Mouse (Mus musculus) ES-Bruce4 (cell line): ENCODE data around the gene Srek1. TPM values are rescaled to one million over a fixed set of nuclear protein-coding genes. Genes with fewer than 3 reads are reported as not detected.
A peak's percentile ranks its signal among the peaks of the same experiment; 100 is the strongest.

Experiments used
- H3K27ac ChIP-seq: 2 replicates; pipeline ENCODE4 v1.5.1; 2012; ENCODE audit warnings: low read length, inconsistent platforms; ENCODE audit not compliant: insufficient read depth
- H3K27me3 ChIP-seq: 2 replicates; pipeline ENCODE4 v1.6.1; 2012; ENCODE audit warnings: mild to moderate bottlenecking, low read length, inconsistent platforms; ENCODE audit not compliant: control insufficient read depth, poor library complexity, insufficient read depth, severe bottlenecking
- H3K36me3 ChIP-seq: 2 replicates; pipeline ENCODE4 v1.6.1; 2012; ENCODE audit warnings: inconsistent platforms, mild to moderate bottlenecking, low read length, moderate library complexity; ENCODE audit not compliant: control insufficient read depth, poor library complexity, insufficient read depth, severe bottlenecking
- H3K4me1 ChIP-seq: one replicate; pipeline ENCODE4 v1.8.1; 2011; ENCODE audit warnings: low read length; ENCODE audit not compliant: control insufficient read depth, insufficient read depth
- H3K4me3 ChIP-seq: 2 replicates; pipeline ENCODE4 v1.5.1; 2011; ENCODE audit warnings: low read depth, mild to moderate bottlenecking, low read length
- H3K9ac ChIP-seq: 2 replicates; pipeline ENCODE4 v1.6.1; 2012; ENCODE audit warnings: low read depth, mild to moderate bottlenecking, inconsistent platforms; ENCODE audit not compliant: poor library complexity, severe bottlenecking
- H3K9me3 ChIP-seq: replicated peaks from 2 replicates; pipeline ENCODE4 v1.6.1; 2012; ENCODE audit warnings: mild to moderate bottlenecking, low read length, inconsistent platforms; ENCODE audit not compliant: control insufficient read depth, poor library complexity, insufficient read depth, severe bottlenecking
- CTCF ChIP-seq: IDR thresholded peaks from one replicate; pipeline ENCODE4 v1.8.1; 2011; ENCODE audit warnings: low read depth, low read length
- EP300 ChIP-seq: IDR thresholded peaks from 2 replicates; pipeline ENCODE4 v1.6.1; 2011; ENCODE audit warnings: low read depth, low read length; ENCODE audit not compliant: insufficient read depth
- POLR2A ChIP-seq: IDR thresholded peaks from one replicate; pipeline ENCODE4 v1.8.1; 2011; ENCODE audit warnings: low read length; ENCODE audit not compliant: insufficient read depth
- polyA plus RNA-seq: library from polyadenylated mRNA; stranded (reverse); fragments of >200 nt; gene quantifications from 2 replicates; pipeline ENCODE4 v1.2.4, GENCODE M21; 2011; ENCODE audit warnings: low read depth; ENCODE audit not compliant: missing spikeins, insufficient read depth, insufficient read length

Srek1 gene
- polyA plus RNA-seq, 1 experiment = 122 TPM

DNA sequence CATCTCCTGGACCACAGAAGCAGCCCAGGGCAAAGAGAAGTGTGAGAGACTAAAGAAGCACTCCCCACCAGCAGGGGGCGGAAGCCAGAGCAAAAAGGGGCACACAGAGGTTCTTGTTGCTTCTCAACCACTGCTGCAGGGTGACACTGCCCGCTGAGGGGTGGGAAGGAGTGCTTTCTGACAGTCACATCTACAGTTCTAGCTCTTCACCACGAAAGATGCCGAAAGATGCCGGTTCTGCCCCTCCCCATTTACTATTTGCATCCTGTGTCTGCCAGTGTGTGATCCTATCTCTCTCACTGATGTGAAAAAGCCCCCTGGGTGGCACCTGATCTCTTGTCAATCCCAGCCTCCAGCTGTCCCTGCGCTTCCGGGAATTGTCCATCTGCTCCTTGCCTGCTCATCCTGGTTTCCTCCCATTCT lies 64.0 kb downstream of the Srek1 start:
- no peaks in the 10 kb centered on the region for H3K36me3 ChIP-seq
- H3K27me3 ChIP-seq = no peaks in the 10 kb centered on the region
- H3K27ac ChIP-seq = no peak overlapping the region
- H3K4me3 ChIP-seq = no peak overlapping the region
- H3K4me1 ChIP-seq = no peaks in the 10 kb centered on the region
- peaks cover 7% of the 10 kb centered on the region for H3K9me3 ChIP-seq
- no peak overlapping the region for H3K9ac ChIP-seq
- TF ChIP-seq CTCF = peak; percentile 44
- TF ChIP-seq POLR2A = no peak

DNA sequence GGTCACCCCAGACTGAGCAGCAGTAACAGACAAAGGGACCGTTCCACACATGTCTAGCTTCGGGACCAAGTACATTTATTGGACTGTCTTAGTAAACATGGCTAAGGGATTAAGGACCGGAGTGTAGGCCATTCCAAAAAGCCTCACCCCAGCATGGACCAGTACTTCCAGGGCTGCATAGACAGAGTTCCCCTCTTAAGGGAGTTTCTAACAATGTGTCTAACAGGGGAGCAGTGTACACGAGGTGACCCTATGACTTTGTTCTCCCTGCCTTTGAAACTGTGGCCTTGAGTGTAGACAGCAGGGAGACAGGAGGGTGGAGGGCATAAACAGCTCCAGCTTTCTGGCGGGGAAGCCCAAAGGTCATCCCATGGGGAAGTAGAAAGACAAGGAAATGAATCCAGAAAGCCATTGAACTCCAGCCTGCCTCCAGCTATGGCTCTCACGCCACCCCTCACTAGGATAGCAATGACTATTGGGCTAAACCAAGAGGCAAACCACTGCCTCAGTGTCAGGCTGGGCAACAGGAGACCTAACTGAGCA lies 68.9 kb downstream of the Srek1 start:
- Histone ChIP-seq H3K27ac (no peak overlapping the region), H3K4me3 (no peak overlapping the region), H3K9ac (no peak overlapping the region), H3K9me3 (no peaks in the 10 kb centered on the region; the same call in 1 of the 2 replicates), H3K27me3 (no peaks in the 10 kb centered on the region), H3K4me1 (no peaks in the 10 kb centered on the region), H3K36me3 (no peaks in the 10 kb centered on the region)
- no peak for TF ChIP-seq CTCF
- TF ChIP-seq POLR2A = no peak
- TF ChIP-seq EP300 = no peak

DNA sequence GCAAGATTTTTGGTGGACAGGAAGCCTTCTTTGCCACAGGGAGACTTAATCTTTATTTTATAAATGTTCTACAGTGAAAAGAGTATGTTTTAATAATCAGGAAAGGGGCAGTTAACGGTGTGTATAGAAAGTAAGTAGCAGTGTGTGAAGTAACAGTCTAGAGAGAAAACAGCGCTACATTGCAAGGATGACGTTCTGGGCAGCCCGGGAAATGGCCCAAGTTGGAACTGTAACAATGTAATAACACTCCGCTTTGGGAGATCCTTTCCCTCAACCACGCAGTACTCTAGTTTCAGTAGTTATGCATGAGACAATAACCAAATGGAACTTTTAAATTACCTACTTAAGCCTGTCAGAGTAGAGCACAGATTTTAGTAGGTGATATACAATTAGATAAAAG lies 70.6 kb downstream of the Srek1 start:
- Histone ChIP-seq H3K9me3 (no peaks in the 10 kb centered on the region), H3K27ac (no peak overlapping the region), H3K36me3 (no peaks in the 10 kb centered on the region), H3K4me3 (no peak overlapping the region), H3K27me3 (no peaks in the 10 kb centered on the region), H3K4me1 (no peaks in the 10 kb centered on the region), H3K9ac (no peak overlapping the region)
- no peak for TF ChIP-seq POLR2A
- no peak for TF ChIP-seq CTCF
- TF ChIP-seq EP300 = no peak

DNA sequence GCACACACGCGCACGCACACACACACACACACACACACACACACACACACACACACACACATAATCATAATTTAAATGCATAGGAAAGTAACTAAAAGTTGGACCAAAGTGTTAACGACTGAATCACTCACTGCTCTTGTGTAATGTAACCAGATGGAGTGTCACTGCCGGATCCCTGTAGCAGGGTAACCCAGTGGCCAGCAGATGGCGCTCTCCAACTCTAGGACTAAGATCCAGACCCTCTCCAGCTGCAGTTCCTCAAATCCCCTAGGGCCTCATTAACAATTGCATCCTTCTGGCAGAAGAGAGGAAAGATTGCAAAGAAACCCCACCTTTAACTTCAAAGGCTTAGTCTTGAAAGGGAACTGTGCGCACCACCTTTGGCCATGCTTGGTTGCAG lies 71.0 kb downstream of the Srek1 start:
- no peak overlapping the region for H3K27ac ChIP-seq
- no peaks in the 10 kb centered on the region for H3K4me1 ChIP-seq
- no peaks in the 10 kb centered on the region for H3K9me3 ChIP-seq
- no peak overlapping the region for H3K4me3 ChIP-seq
- H3K27me3 ChIP-seq = no peaks in the 10 kb centered on the region
- no peak overlapping the region for H3K9ac ChIP-seq
- TF ChIP-seq CTCF (peak; percentile 96), EP300 (no peak), POLR2A (no peak)
- no peaks in the 10 kb centered on the region for H3K36me3 ChIP-seq

DNA sequence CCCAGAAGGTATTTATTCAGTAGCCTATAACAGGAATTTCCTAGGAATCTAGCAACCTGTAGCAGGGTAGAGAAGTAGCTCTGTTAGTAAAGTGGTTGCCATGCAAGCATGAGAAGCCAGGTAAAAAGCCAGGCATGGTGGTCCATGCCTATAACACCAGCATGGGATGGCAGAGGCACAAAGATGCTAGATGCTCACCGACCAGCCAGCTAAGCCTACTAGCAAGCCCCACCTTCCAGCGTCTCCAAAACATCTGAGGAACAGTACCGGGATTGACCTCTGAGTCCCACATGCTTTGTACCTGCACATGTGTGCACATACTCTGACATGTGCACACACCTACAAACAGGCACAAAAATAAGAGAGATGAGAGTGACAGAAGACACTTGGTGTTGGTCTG lies 72.1 kb downstream of the Srek1 start:
- Histone ChIP-seq H3K9ac (no peak overlapping the region), H3K36me3 (no peaks in the 10 kb centered on the region), H3K4me3 (no peak overlapping the region), H3K27me3 (no peaks in the 10 kb centered on the region), H3K4me1 (no peaks in the 10 kb centered on the region), H3K27ac (no peak overlapping the region), H3K9me3 (no peaks in the 10 kb centered on the region)
- TF ChIP-seq CTCF = no peak
- no peak for TF ChIP-seq EP300
- no peak for TF ChIP-seq POLR2A

DNA sequence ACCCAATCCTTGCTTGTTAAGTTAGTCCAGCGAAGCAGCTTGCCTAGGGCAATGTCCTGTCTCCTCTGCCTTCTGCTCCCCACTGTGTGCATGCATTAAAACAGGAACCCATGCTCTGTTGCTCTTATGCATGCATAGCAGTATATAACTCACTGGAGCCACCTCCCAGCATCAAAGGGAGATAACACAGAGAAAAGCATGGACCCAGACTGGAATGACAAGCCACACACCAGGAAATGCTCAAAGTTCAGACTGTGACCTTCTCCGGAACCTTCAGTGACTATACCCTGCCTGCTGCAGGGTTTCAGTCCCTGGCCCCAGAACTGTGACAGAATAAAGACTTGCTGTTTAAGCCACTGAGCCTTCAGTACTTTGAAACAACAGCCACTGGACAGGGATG lies 73.7 kb downstream of the Srek1 start:
- TF ChIP-seq CTCF (no peak), POLR2A (no peak)
- no peaks in the 10 kb centered on the region for H3K27me3 ChIP-seq
- H3K9ac ChIP-seq = no peak overlapping the region
- H3K4me3 ChIP-seq = no peak overlapping the region
- H3K27ac ChIP-seq = no peak overlapping the region
- no peaks in the 10 kb centered on the region for H3K36me3 ChIP-seq
- H3K4me1 ChIP-seq = no peaks in the 10 kb centered on the region
- H3K9me3 ChIP-seq = no peaks in the 10 kb centered on the region
